Mouse (Mus musculus): ENCODE results near the gene Gm49388. TPM values are rescaled to one million over a fixed set of nuclear protein-coding genes. Genes with fewer than 3 reads are reported as not detected.

Gm49388 gene
- polyA plus RNA-seq, 1 experiment from 2014 or later, result not detected

GRCm38 (mm10) chr7:127747559-127748234 lies 37.7 kb upstream of the Gm49388 start:
- H3K9me3 ChIP-seq (replicated peaks; ENCODE audit: low read length), result no peaks in the 10 kb centered on the region
- TF ChIP-seq CTCF (IDR thresholded peaks at IDR 0.05; ENCODE audit: low read depth), result no peak
- H3K9ac ChIP-seq (ENCODE audit: low read depth, low read length), result peak overlapping the region; percentile 82
- peak overlapping the region; percentile 86 for H3K4me3 ChIP-seq (replicated peaks; ENCODE audit: low read depth, low read length)
- peak overlapping the region; percentile 97 for H3K4me2 ChIP-seq (ENCODE audit: low read length)
- no peak for ATAC-seq (replicated peaks; ENCODE audit: low FRiP score, low read depth)
- DNase-seq (ENCODE audit: low spot score), result peak; percentile 2
- peak overlapping the region; percentile 81; the same call in 1 of the 2 replicates for H3K27ac ChIP-seq
- 35% methylated on average over 6 of the region's 6 CpGs for WGBS
- peaks cover 33% of the 10 kb centered on the region for H3K36me3 ChIP-seq (ENCODE audit: insufficient read depth, low read length)
- peaks cover 5% of the 10 kb centered on the region; the same call in 1 of the 2 replicates for H3K4me1 ChIP-seq (replicated peaks; ENCODE audit: insufficient read depth, low read length)
- H3K27me3 ChIP-seq (ENCODE audit: insufficient read depth, low read length), result no peaks in the 10 kb centered on the region

- Histone ChIP-seq H3K4me1 (replicated peaks; ENCODE audit: insufficient read depth, low read length) (peaks cover 5% of the 10 kb centered on the region; the same call in 1 of the 2 replicates), H3K9me3 (replicated peaks; ENCODE audit: low read length) (no peaks in the 10 kb centered on the region), H3K27me3 (ENCODE audit: insufficient read depth, low read length) (no peaks in the 10 kb centered on the region), H3K36me3 (ENCODE audit: insufficient read depth, low read length) (peaks cover 37% of the 10 kb centered on the region), H3K27ac (no peak overlapping the region), H3K4me3 (replicated peaks; ENCODE audit: low read depth, low read length) (no peak overlapping the region), H3K4me2 (ENCODE audit: low read length) (no peak overlapping the region), H3K9ac (ENCODE audit: low read depth, low read length) (no peak overlapping the region)
- ATAC-seq (replicated peaks; ENCODE audit: low FRiP score, low read depth) (no peak), DNase-seq (ENCODE audit: low spot score) (no peak)
- 85% methylated on average over 28 of the region's 28 CpGs for WGBS
- TF ChIP-seq CTCF (IDR thresholded peaks at IDR 0.05; ENCODE audit: low read depth), result no peak
Measured at GRCm38 (mm10) chr7:127748235-127748560, 37.2 kb upstream of the Gm49388 start.

- Histone ChIP-seq H3K9me3 (replicated peaks; ENCODE audit: low read length) (no peaks in the 10 kb centered on the region), H3K27me3 (ENCODE audit: insufficient read depth, low read length) (no peaks in the 10 kb centered on the region), H3K4me3 (replicated peaks; ENCODE audit: low read depth, low read length) (no peak overlapping the region), H3K4me1 (replicated peaks; ENCODE audit: insufficient read depth, low read length) (peaks cover 5% of the 10 kb centered on the region; the same call in 1 of the 2 replicates), H3K36me3 (ENCODE audit: insufficient read depth, low read length) (peaks cover 53% of the 10 kb centered on the region), H3K27ac (no peak overlapping the region; the same call in 1 of the 2 replicates), H3K4me2 (ENCODE audit: low read length) (no peak overlapping the region), H3K9ac (ENCODE audit: low read depth, low read length) (no peak overlapping the region)
- TF ChIP-seq CTCF (IDR thresholded peaks at IDR 0.05; ENCODE audit: low read depth), result no peak
- DNase-seq (ENCODE audit: low spot score), result peak; percentile 55
- no peak for ATAC-seq (replicated peaks; ENCODE audit: low FRiP score, low read depth)
- WGBS, result 87% methylated on average over 19 of the region's 19 CpGs
Measured at GRCm38 (mm10) chr7:127750131-127751127, 35.0 kb upstream of the Gm49388 start.

DNA sequence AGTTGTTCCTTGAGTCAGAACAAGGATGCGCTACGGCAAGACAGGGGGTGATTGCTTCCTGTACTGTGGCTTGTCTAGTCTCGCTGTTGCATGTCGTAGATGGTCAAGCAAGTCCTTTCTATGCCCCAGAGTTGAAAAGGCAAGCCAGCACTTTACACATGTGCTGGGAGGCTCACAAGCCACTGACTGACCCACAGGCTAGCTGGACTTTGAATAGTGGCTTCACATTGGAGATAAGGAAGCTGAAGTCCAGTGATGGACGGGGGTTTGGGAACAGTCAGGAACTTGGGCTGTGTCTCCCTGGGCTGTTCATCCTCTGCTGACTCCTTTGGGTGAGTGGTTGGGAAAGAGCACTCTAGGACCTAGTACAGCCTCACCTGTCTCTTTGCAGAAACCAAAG lies 33.8 kb upstream of the Gm49388 start:
- DNase-seq (ENCODE audit: low spot score), result no peak
- H3K4me3 ChIP-seq (replicated peaks; ENCODE audit: low read depth, low read length), result no peak overlapping the region
- H3K36me3 ChIP-seq (ENCODE audit: insufficient read depth, low read length), result peaks cover 53% of the 10 kb centered on the region
- no peak for ATAC-seq (replicated peaks; ENCODE audit: low FRiP score, low read depth)
- peaks cover 5% of the 10 kb centered on the region; the same call in 1 of the 2 replicates for H3K4me1 ChIP-seq (replicated peaks; ENCODE audit: insufficient read depth, low read length)
- WGBS, result 96% methylated on average over 5 of the region's 5 CpGs
- no peak for TF ChIP-seq CTCF (IDR thresholded peaks at IDR 0.05; ENCODE audit: low read depth)
- no peak overlapping the region for H3K4me2 ChIP-seq (ENCODE audit: low read length)
- H3K27me3 ChIP-seq (ENCODE audit: insufficient read depth, low read length), result no peaks in the 10 kb centered on the region
- H3K27ac ChIP-seq, result no peak overlapping the region
- H3K9ac ChIP-seq (ENCODE audit: low read depth, low read length), result no peak overlapping the region
- H3K9me3 ChIP-seq (replicated peaks; ENCODE audit: low read length), result no peaks in the 10 kb centered on the region

DNA sequence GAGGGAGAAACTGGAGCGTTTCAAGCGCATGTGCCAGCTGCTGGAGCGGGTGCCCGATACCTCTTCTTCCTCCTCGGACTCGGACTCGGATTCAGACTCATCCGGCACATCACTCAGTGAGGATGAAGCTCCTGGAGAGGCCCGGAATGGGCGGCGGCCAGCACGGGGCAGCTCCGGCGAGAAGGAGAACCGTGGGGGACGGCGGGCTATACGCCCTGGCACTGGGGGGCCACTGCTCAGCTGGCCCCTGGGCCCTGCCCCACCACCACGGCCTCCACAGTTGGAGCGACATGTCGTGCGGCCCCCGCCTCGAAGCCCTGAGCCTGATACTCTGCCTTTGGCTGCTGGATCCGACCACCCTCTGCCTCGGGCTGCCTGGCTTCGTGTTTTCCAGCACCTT lies 33.3 kb upstream of the Gm49388 start:
- Histone ChIP-seq H3K27me3 (ENCODE audit: insufficient read depth, low read length) (no peaks in the 10 kb centered on the region), H3K36me3 (ENCODE audit: insufficient read depth, low read length) (peaks cover 58% of the 10 kb centered on the region), H3K4me2 (ENCODE audit: low read length) (no peak overlapping the region), H3K4me3 (replicated peaks; ENCODE audit: low read depth, low read length) (no peak overlapping the region), H3K9me3 (replicated peaks; ENCODE audit: low read length) (no peaks in the 10 kb centered on the region), H3K27ac (no peak overlapping the region), H3K4me1 (replicated peaks; ENCODE audit: insufficient read depth, low read length) (peaks cover 5% of the 10 kb centered on the region; the same call in 1 of the 2 replicates), H3K9ac (ENCODE audit: low read depth, low read length) (no peak overlapping the region)
- no peak for TF ChIP-seq CTCF (IDR thresholded peaks at IDR 0.05; ENCODE audit: low read depth)
- WGBS, result 93% methylated on average over 27 of the region's 27 CpGs
- DNase-seq (ENCODE audit: low spot score), result no peak
- no peak for ATAC-seq (replicated peaks; ENCODE audit: low FRiP score, low read depth)

- DNase-seq (ENCODE audit: low spot score), result no peak
- 57% methylated on average over 5 of the region's 5 CpGs for WGBS
- TF ChIP-seq CTCF (IDR thresholded peaks at IDR 0.05; ENCODE audit: low read depth), result no peak
- Histone ChIP-seq H3K27me3 (ENCODE audit: insufficient read depth, low read length) (no peaks in the 10 kb centered on the region), H3K4me2 (ENCODE audit: low read length) (no peak overlapping the region), H3K9ac (ENCODE audit: low read depth, low read length) (no peak overlapping the region), H3K9me3 (replicated peaks; ENCODE audit: low read length) (no peaks in the 10 kb centered on the region), H3K27ac (no peak overlapping the region), H3K36me3 (ENCODE audit: insufficient read depth, low read length) (peaks cover 67% of the 10 kb centered on the region), H3K4me1 (replicated peaks; ENCODE audit: insufficient read depth, low read length) (no peaks in the 10 kb centered on the region), H3K4me3 (replicated peaks; ENCODE audit: low read depth, low read length) (no peak overlapping the region)
- no peak for ATAC-seq (replicated peaks; ENCODE audit: low FRiP score, low read depth)
Measured at GRCm38 (mm10) chr7:127753158-127753557, 32.2 kb upstream of the Gm49388 start.

Data from kidney, postnatal 0 days (tissue).